Mouse (Mus musculus) hindbrain, postnatal 0 days (tissue): ENCODE data around the gene Tas1r2. TPM values are rescaled to one million over a fixed set of nuclear protein-coding genes. Genes with fewer than 3 reads are reported as not detected.

Experiments used
- ATAC-seq: fragments of 200-750 bp; cut with Nextera tagmentation; 2 replicates; pipeline ENCODE4 v1.8.0; 2017; ENCODE audit warnings: mild to moderate bottlenecking, moderate TSS enrichment, moderate library complexity
- DNase-seq: peaks from one replicate; pipeline ENCODE4 v3.0.0-alpha.2; 2015; ENCODE audit warnings: low spot score
- H3K27ac ChIP-seq: fragments of 300-500 bp; sonication (generic); 2 replicates; pipeline ENCODE4 v1.5.1; 2014; ENCODE audit warnings: mild to moderate bottlenecking
- H3K27me3 ChIP-seq: fragments of 300-500 bp; sonication (generic); 2 replicates; pipeline ENCODE4 v1.6.1; 2014; ENCODE audit warnings: low read length, mixed read lengths; ENCODE audit not compliant: insufficient read depth
- H3K36me3 ChIP-seq: fragments of 300-500 bp; sonication (generic); 2 replicates; pipeline ENCODE4 v1.6.1; 2014; ENCODE audit warnings: low read length, mixed read lengths; ENCODE audit not compliant: insufficient read depth
- H3K4me1 ChIP-seq: fragments of 300-500 bp; sonication (generic); 2 replicates; pipeline ENCODE4 v1.6.1; 2014; ENCODE audit warnings: antibody characterized with exemption, low read length, mixed read lengths; ENCODE audit not compliant: insufficient read depth
- H3K4me2 ChIP-seq: fragments of 300-500 bp; sonication (generic); 2 replicates; pipeline ENCODE4 v1.6.1; 2014; ENCODE audit warnings: low read depth, mild to moderate bottlenecking, low read length, moderate library complexity, mixed read lengths
- H3K4me3 ChIP-seq: fragments of 300-500 bp; sonication (generic); 2 replicates; pipeline ENCODE4 v1.5.1; 2014; ENCODE audit warnings: low read length
- H3K9ac ChIP-seq: fragments of 300-500 bp; sonication (generic); replicated peaks from 2 replicates; pipeline ENCODE4 v1.6.1; 2014; ENCODE audit warnings: mild to moderate bottlenecking, low read length, moderate library complexity, mixed read lengths
- H3K9me3 ChIP-seq: fragments of 300-500 bp; sonication (generic); 2 replicates; pipeline ENCODE4 v1.6.1; 2016; ENCODE audit warnings: low read length, mixed read lengths
- CTCF ChIP-seq: IDR thresholded peaks from 2 replicates; pipeline ENCODE4 v1.5.1; 2016; ENCODE audit warnings: antibody characterized with exemption, control low read depth, low read depth
- WGBS: fragments of 180-500 bp; shearing (Covaris S2); extraction: QIAGEN DNeasy Blood & Tissue Kit; methylation state at CpG from one replicate; pipeline ENCODE4 v1.1.7; 2014; 5-methylcytosine and 5-hydroxymethylcytosine counted together
- polyA plus RNA-seq: library from polyadenylated mRNA; unstranded; fragments of >200 nt; fragmentation: Nextera tagmentation; extraction: Ambion mirVana; gene quantifications from 2 replicates; pipeline ENCODE4 v1.2.1, GENCODE M21; 2015
- total RNA-seq: library from RNA; depleted of rRNA; stranded (reverse); fragments of >200 nt; gene quantifications from 2 replicates; pipeline ENCODE4 v1.2.3, GENCODE M21; 2014

Gene Tas1r2
- total and polyA plus RNA-seq, 2 experiments from 2014 or later = not detected

- no peak for ATAC-seq
- DNase-seq = no peak
- Histone ChIP-seq H3K27ac (no peak overlapping the region), H3K4me2 (no peak overlapping the region), H3K9ac (no peak overlapping the region), H3K4me3 (no peak overlapping the region), H3K27me3 (0 out of 2 replicates have a peak, but pooled peaks cover 4% of the 10 kb centered on the region), H3K4me1 (0 out of 2 replicates have a peak, but pooled peaks cover 4% of the 10 kb centered on the region), H3K9me3 (no peaks in the 10 kb centered on the region), H3K36me3 (peaks cover 33% of the 10 kb centered on the region)
- 54% methylated on average over 4 of the region's 6 CpGs for WGBS
- no peak for TF ChIP-seq CTCF
Observed at GRCm38 (mm10) chr4:139640775-139641174, 12.6 kb upstream of the Tas1r2 start.

- Histone ChIP-seq H3K4me3 (peak overlapping the region; percentile 13; the same call in 1 of the 2 replicates), H3K27ac (no peak overlapping the region), H3K4me1 (0 out of 2 replicates have a peak, but pooled peaks cover 4% of the 10 kb centered on the region), H3K9ac (no peak overlapping the region), H3K27me3 (0 out of 2 replicates have a peak, but pooled peaks cover 4% of the 10 kb centered on the region), H3K36me3 (peaks cover 31% of the 10 kb centered on the region), H3K9me3 (no peaks in the 10 kb centered on the region), H3K4me2 (peak overlapping the region; percentile 40)
- ATAC-seq (peak; percentile 33; the same call in 1 of the 2 replicates), DNase-seq (peak; percentile 33)
- TF ChIP-seq CTCF = no peak
- 17% methylated on average over 30 of the region's 30 CpGs for WGBS
Observed at GRCm38 (mm10) chr4:139641829-139642425, 11.4 kb upstream of the Tas1r2 start.

- peak; percentile 52 for ATAC-seq
- no peak overlapping the region for H3K27ac ChIP-seq
- H3K4me2 ChIP-seq = no peak overlapping the region
- 0 out of 2 replicates have a peak, but pooled peaks cover 4% of the 10 kb centered on the region for H3K27me3 ChIP-seq
- no peak overlapping the region for H3K9ac ChIP-seq
- H3K4me3 ChIP-seq = no peak overlapping the region
- H3K9me3 ChIP-seq = no peaks in the 10 kb centered on the region
- peaks cover 21% of the 10 kb centered on the region for H3K36me3 ChIP-seq
- peak; percentile 98 for TF ChIP-seq CTCF
- DNase-seq = peak; percentile 90
- WGBS = 17% methylated on average over 9 of the region's 9 CpGs
- H3K4me1 ChIP-seq = 0 out of 2 replicates have a peak, but pooled peaks cover 4% of the 10 kb centered on the region
Observed at GRCm38 (mm10) chr4:139643972-139644371, 9.4 kb upstream of the Tas1r2 start.

- H3K27me3 ChIP-seq = 0 out of 2 replicates have a peak, but pooled peaks cover 4% of the 10 kb centered on the region
- peak; percentile 64 for TF ChIP-seq CTCF
- no peaks in the 10 kb centered on the region for H3K9me3 ChIP-seq
- no peaks in the 10 kb centered on the region for H3K4me1 ChIP-seq
- peaks cover 24% of the 10 kb centered on the region for H3K36me3 ChIP-seq
- DNase-seq = peak; percentile 51
- no peak overlapping the region for H3K9ac ChIP-seq
- no peak overlapping the region for H3K4me2 ChIP-seq
- ATAC-seq = no peak
- no peak overlapping the region for H3K27ac ChIP-seq
- WGBS = 87% methylated on average over 7 of the region's 7 CpGs
- no peak overlapping the region for H3K4me3 ChIP-seq
Observed at GRCm38 (mm10) chr4:139646916-139647315, 6.4 kb upstream of the Tas1r2 start.

GRCm38 (mm10) chr4:139650086-139650743 lies 3.1 kb upstream of the Tas1r2 start:
- 71% methylated on average over 15 of the region's 15 CpGs for WGBS
- DNase-seq = no peak

GRCm38 (mm10) chr4:139650907-139651306 lies 2.4 kb upstream of the Tas1r2 start:
- WGBS = 34% methylated on average over 11 of the region's 11 CpGs
- H3K4me1 ChIP-seq = no peaks in the 10 kb centered on the region
- no peak for TF ChIP-seq CTCF
- no peak overlapping the region for H3K27ac ChIP-seq
- DNase-seq = no peak
- no peak overlapping the region for H3K9ac ChIP-seq
- H3K4me3 ChIP-seq = no peak overlapping the region
- ATAC-seq = no peak
- H3K36me3 ChIP-seq = peaks cover 8% of the 10 kb centered on the region; the same call in 1 of the 2 replicates
- H3K27me3 ChIP-seq = no peaks in the 10 kb centered on the region
- no peak overlapping the region for H3K4me2 ChIP-seq
- no peaks in the 10 kb centered on the region for H3K9me3 ChIP-seq

More at GRCm38 (mm10) chr4:139650086-139650743, 3.1 kb upstream of the Tas1r2 start:
- Histone ChIP-seq H3K4me1 (no peaks in the 10 kb centered on the region), H3K9ac (no peak overlapping the region), H3K4me2 (no peak overlapping the region), H3K9me3 (no peaks in the 10 kb centered on the region), H3K27me3 (no peaks in the 10 kb centered on the region), H3K27ac (no peak overlapping the region), H3K4me3 (no peak overlapping the region), H3K36me3 (peaks cover 8% of the 10 kb centered on the region; the same call in 1 of the 2 replicates)
- ATAC-seq = no peak
- no peak for TF ChIP-seq CTCF
